Comparison of ENCODE assay signal across 12 mouse cellular contexts in the genomic region with DNA sequence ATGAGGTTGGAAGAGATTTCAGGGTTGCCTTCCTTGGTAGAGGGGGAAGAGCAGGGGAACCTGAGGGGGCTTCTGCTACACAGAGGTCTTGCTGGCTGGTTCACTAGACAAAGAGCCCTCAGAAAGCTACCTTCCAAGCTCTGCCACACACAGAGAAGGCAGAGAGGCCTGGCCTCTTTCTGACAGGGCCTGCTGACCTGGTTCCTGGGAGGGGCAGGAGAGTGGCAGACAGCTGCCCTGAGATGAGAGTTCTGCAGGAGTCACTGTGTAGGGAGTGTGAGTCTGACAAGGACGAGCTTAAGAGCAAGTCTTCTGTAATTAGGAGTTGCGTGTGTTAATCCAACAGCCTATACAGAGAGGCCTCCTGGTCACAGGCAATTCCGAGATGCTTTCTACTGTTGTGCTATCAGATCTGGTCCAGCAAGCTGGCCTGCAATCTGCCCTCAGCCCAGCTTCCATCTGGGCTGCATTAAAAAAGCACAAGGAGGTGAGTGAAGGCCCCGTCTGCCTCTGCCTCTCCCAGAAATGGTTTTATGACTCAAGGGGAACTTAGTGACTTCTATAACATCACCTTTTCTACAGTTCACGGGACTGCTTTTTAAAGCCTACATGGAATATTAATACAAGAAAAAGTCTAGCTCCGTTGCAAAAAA. TPM values are rescaled to one million over a fixed set of nuclear protein-coding genes. Genes with fewer than 3 reads are reported as not detected.
A peak's percentile ranks its signal among the peaks of the same experiment; 100 is the strongest.
DNase-seq lines count a peak whose midpoint lies in the region; ATAC-seq and TF ChIP-seq lines count a peak whose summit lies in the region.
"Had no signal": no experiment of that assay in that cellular context is flagged by ENCODE, and none has a peak within 500 bp of the region (broad histone marks: within the 10 kb centered on the region; RNA-seq: fewer than 3 reads in every experiment).

No protein-coding gene starts in this region.

- H3K4me1 ChIP-seq in kidney, embryonic 15.5 days: peaks cover 24% of the 10 kb centered on the region
- H3K4me1 ChIP-seq in bone marrow macrophage, adult 2 months (ENCODE audit: control insufficient read depth, insufficient read depth, low read length): peaks cover 79% of the 10 kb centered on the region
- peaks cover 39% of the 10 kb centered on the region for H3K4me1 ChIP-seq in limb, embryonic 14.5 days (ENCODE audit: control insufficient read depth, insufficient read depth, low read length)
- no peaks in the 10 kb centered on the region for H3K4me1 ChIP-seq in forebrain, embryonic 16.5 days (replicated peaks; ENCODE audit: control insufficient read depth, insufficient read depth, low read length)

- DNase-seq in embryo, embryonic 10.5 days (ENCODE audit: low spot score): peak; percentile 50
- DNase-seq in embryo, embryonic 10 days (ENCODE audit: low spot score): no peak
- DNase-seq in kidney, adult 11 months: no peak
- DNase-seq in limb, embryonic 14.5 days (ENCODE audit: low spot score): no peak
- no peak for DNase-seq in ovary, postnatal 14 days (ENCODE audit: low spot score)
- DNase-seq: cerebellum, adult 9-11 months; heart, postnatal 14 days; kidney, adult 18-20 months; left cerebral cortex, postnatal 4 days had no signal

- H3K36me3 ChIP-seq in kidney, embryonic 15.5 days: no peaks in the 10 kb centered on the region
- no peaks in the 10 kb centered on the region for H3K36me3 ChIP-seq in limb, embryonic 14.5 days (ENCODE audit: control insufficient read depth, insufficient read depth, low read length)
- H3K36me3 ChIP-seq in forebrain, embryonic 16.5 days (ENCODE audit: control insufficient read depth, insufficient read depth): no peaks in the 10 kb centered on the region

- 0 out of 2 replicates have a peak overlapping the region, but pooled peaks have one; percentile 11 for H3K27ac ChIP-seq in kidney, embryonic 15.5 days
- H3K27ac ChIP-seq in bone marrow macrophage, adult 2 months (ENCODE audit: insufficient read depth, low read depth, low read length): peak overlapping the region; percentile 63
- H3K27ac ChIP-seq in limb, embryonic 14.5 days (replicated peaks; ENCODE audit: low read depth, low read length): peak overlapping the region; percentile 59
- no peak overlapping the region for H3K27ac ChIP-seq in forebrain, embryonic 16.5 days (ENCODE audit: low read length)

- no peak for ATAC-seq in kidney, embryonic 15.5 days (replicated peaks; ENCODE audit: low FRiP score)
- ATAC-seq in limb, embryonic 14.5 days (ENCODE audit: low FRiP score, low read depth): no peak
- ATAC-seq in forebrain, embryonic 16.5 days: no peak

- no peak overlapping the region for H3K4me2 ChIP-seq in kidney, embryonic 15.5 days
- no peak overlapping the region for H3K4me2 ChIP-seq in limb, embryonic 14.5 days (replicated peaks; ENCODE audit: low read depth, low read length, severe bottlenecking)
- no peak overlapping the region for H3K4me2 ChIP-seq in forebrain, embryonic 16.5 days (ENCODE audit: low read length)

- no peak overlapping the region for H3K4me3 ChIP-seq in kidney, embryonic 15.5 days (replicated peaks)
- H3K4me3 ChIP-seq in bone marrow macrophage, adult 2 months (ENCODE audit: insufficient read depth, low read length): no peak overlapping the region
- no peak overlapping the region for H3K4me3 ChIP-seq in limb, embryonic 14.5 days (replicated peaks; ENCODE audit: low read length)
- H3K4me3 ChIP-seq in forebrain, embryonic 16.5 days (replicated peaks; ENCODE audit: low read length): no peak overlapping the region

- no peak for TF ChIP-seq CTCF in bone marrow macrophage, adult 2 months (IDR thresholded peaks at IDR 0.05; ENCODE audit: low read depth, low read length)

- 56% methylated on average over 6 of the region's 6 CpGs for WGBS in kidney, embryonic 15.5 days
- 30% methylated on average over 6 of the region's 6 CpGs for WGBS in limb, embryonic 14.5 days
- 57% methylated on average over 6 of the region's 6 CpGs for WGBS in forebrain, embryonic 16.5 days

- no peaks in the 10 kb centered on the region for H3K27me3 ChIP-seq in kidney, embryonic 15.5 days
- no peaks in the 10 kb centered on the region for H3K27me3 ChIP-seq in limb, embryonic 14.5 days (ENCODE audit: control insufficient read depth, insufficient read depth, low read length)
- H3K27me3 ChIP-seq in forebrain, embryonic 16.5 days (replicated peaks; ENCODE audit: control insufficient read depth, insufficient read depth, low read length): no peaks in the 10 kb centered on the region

- H3K9me3 ChIP-seq in kidney, embryonic 15.5 days (replicated peaks): no peaks in the 10 kb centered on the region
- no peaks in the 10 kb centered on the region for H3K9me3 ChIP-seq in limb, embryonic 14.5 days (ENCODE audit: control insufficient read depth, low read length)
- no peaks in the 10 kb centered on the region for H3K9me3 ChIP-seq in forebrain, embryonic 16.5 days (ENCODE audit: control insufficient read depth, low read length)

- no peak overlapping the region for H3K9ac ChIP-seq in kidney, embryonic 15.5 days
- no peak overlapping the region for H3K9ac ChIP-seq in limb, embryonic 14.5 days (ENCODE audit: low read depth, low read length, severe bottlenecking)
- no peak overlapping the region for H3K9ac ChIP-seq in forebrain, embryonic 16.5 days (replicated peaks; ENCODE audit: low read depth, low read length)

- no peak for TF ChIP-seq POLR2A in bone marrow macrophage, adult 2 months (IDR thresholded peaks at IDR 0.05; ENCODE audit: borderline replicate concordance, low read depth, low read length)
- no peak for TF ChIP-seq POLR2A in limb, embryonic 14.5 days (IDR thresholded peaks at IDR 0.05; ENCODE audit: borderline replicate concordance, extremely low read depth, insufficient read depth, insufficient read length)

RNA-seq across cellular contexts. Expression of gene Fli1, which starts 28.1 kb away (rescaled TPM):
- 28.3 and 31.0 TPM in 2 replicates for polyA plus RNA-seq in kidney, embryonic 15.5 days (2015; fragmentation: Nextera tagmentation; extraction: Ambion mirVana)
- polyA plus RNA-seq in bone marrow macrophage, adult 2 months (2012; ENCODE audit: insufficient read depth, insufficient read length, missing spikeins): 124 and 127 TPM in 2 replicates
- 10.1 and 11.5 TPM in 2 replicates for polyA plus RNA-seq in limb, embryonic 14.5 days (2012; rRNA removed)
- 22.2 and 25.7 TPM in 2 replicates for polyA plus RNA-seq in limb, embryonic 14.5 days (2014; fragmentation: Nextera tagmentation; extraction: Ambion mirVana)
- 7.3 and 7.8 TPM in 2 replicates for polyA plus RNA-seq in forebrain, embryonic 16.5 days (2015; fragmentation: Nextera tagmentation; extraction: Ambion mirVana)
